12 mouse cellular contexts compared by ENCODE assay signal in the genomic region with DNA sequence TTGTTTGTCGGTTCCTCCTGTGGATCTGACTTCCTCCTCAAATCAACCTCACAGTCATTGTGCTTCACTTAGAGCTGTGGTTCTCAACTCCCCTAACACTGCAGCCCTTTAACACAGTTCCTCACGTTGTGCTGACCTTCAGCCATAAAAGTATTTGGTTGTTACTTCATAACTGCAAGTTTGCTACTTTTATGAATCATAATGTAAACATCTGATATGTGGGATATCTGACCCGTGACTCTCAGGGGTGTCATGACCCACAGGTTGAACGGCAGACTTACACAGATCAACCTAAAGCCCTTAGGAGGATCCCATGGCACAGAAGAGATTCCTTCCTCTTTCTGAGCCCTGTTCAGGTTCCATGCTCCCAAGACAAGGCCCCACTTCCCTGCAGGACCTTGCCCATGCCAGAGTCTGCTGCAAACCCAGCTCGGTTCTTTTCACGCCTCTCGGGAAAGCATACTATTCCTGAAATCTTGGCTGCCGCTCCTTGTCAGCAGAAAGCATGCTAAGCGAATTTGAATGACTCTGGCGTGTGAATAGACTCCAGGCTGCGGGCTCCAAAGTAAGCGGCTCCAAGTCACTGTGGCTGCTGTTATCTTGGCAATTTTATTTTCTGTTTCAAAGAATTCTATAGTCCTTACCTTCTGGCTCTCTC.
DNase-seq lines count a peak whose midpoint lies in the region; ATAC-seq lines count a peak whose summit lies in the region.
"Had no signal": no experiment of that assay in that cellular context is flagged by ENCODE, and none has a peak within 500 bp of the region (broad histone marks: within the 10 kb centered on the region; RNA-seq: fewer than 3 reads in every experiment).

No protein-coding gene starts in this region.

- H3K36me3 ChIP-seq in forebrain, embryonic 15.5 days = no peaks in the 10 kb centered on the region
- no peaks in the 10 kb centered on the region for H3K36me3 ChIP-seq in forebrain, embryonic 10.5 days (replicated peaks)

- DNase-seq in forebrain, embryonic 10.5 days (ENCODE audit: extremely low spot score, low spot score) = no peak
- peak; percentile 2 for DNase-seq in 416B (ENCODE audit: low read depth)
- peak; percentile 28 to 75 for DNase-seq in frontal cortex, adult 2 months (ENCODE audit: extremely low spot score in 1 of 2, low spot score in 1 of 2)
- peak; percentile 24 for DNase-seq in left cerebral cortex, postnatal 4 days
- DNase-seq in adrenal gland, adult 18-20 months (ENCODE audit: low spot score in 2 of 2) = no peak
- DNase-seq in kidney, adult 8-10 months = no peak
- no peak for DNase-seq in gastrocnemius, postnatal 14 days
- DNase-seq: cerebellum, postnatal 36 days; gastrocnemius, adult 2 months had no signal

- peaks cover 25% of the 10 kb centered on the region for H3K4me1 ChIP-seq in forebrain, embryonic 15.5 days
- peaks cover 3% of the 10 kb centered on the region; the same call in 1 of the 2 replicates for H3K4me1 ChIP-seq in forebrain, embryonic 10.5 days

- H3K27me3 ChIP-seq in forebrain, embryonic 15.5 days = no peaks in the 10 kb centered on the region
- no peaks in the 10 kb centered on the region for H3K27me3 ChIP-seq in forebrain, embryonic 10.5 days (ENCODE audit: poor library complexity, severe bottlenecking)

- WGBS in forebrain, embryonic 15.5 days = 20% methylated on average over 12 of the region's 12 CpGs
- 54% methylated on average over 12 of the region's 12 CpGs for WGBS in forebrain, embryonic 10.5 days

- H3K4me2 ChIP-seq in forebrain, embryonic 15.5 days (replicated peaks) = no peak overlapping the region

- ATAC-seq in forebrain, embryonic 15.5 days (replicated peaks) = peak; percentile 80
- ATAC-seq: activated CD4-positive, CD25-positive, alpha-beta regulatory T cell, adult 4 months had no signal

- H3K4me3 ChIP-seq in forebrain, embryonic 15.5 days = no peak overlapping the region
- H3K4me3 ChIP-seq in forebrain, embryonic 10.5 days = no peak overlapping the region
- H3K4me3 ChIP-seq: gastrocnemius, adult 2 months had no signal

- no peaks in the 10 kb centered on the region for H3K9me3 ChIP-seq in forebrain, embryonic 15.5 days
- no peaks in the 10 kb centered on the region for H3K9me3 ChIP-seq in forebrain, embryonic 10.5 days

- no peak overlapping the region for H3K9ac ChIP-seq in forebrain, embryonic 15.5 days (replicated peaks)

- intact Hi-C loops in left cerebral cortex, postnatal 4 days (cut with DNase I) = no loop called here
- intact Hi-C loops in gastrocnemius, postnatal 14 days (cut with DNase I; ENCODE audit: low total_unique reads) = no loop called here

- peak overlapping the region; percentile 77 for H3K27ac ChIP-seq in forebrain, embryonic 15.5 days (replicated peaks)
- H3K27ac ChIP-seq in forebrain, embryonic 10.5 days = no peak overlapping the region
- H3K27ac ChIP-seq: gastrocnemius, adult 2 months; macrophage had no signal

Comparison
In these comparisons a context has a peak if more than half of its experiments do, and no peak if none do; other contexts are left out.
1. DNase-seq: peak in 416B (single experiment), frontal cortex, adult 2 months (2 of 2) and left cerebral cortex, postnatal 4 days (single experiment); none in forebrain, embryonic 10.5 days (single experiment), adrenal gland, adult 18-20 months (0 of 2), kidney, adult 8-10 months (0 of 2) and gastrocnemius, postnatal 14 days (single experiment).